Mouse (Mus musculus) hindbrain, embryonic 11.5 days (tissue): ENCODE measurements around the gene Pir. TPM values are rescaled to one million over a fixed set of nuclear protein-coding genes. Genes with fewer than 3 reads are reported as not detected.

Source experiments
- ATAC-seq: fragments of 200-750 bp; cut with Nextera tagmentation; 2 replicates; pipeline ENCODE4 v1.8.0; 2017; ENCODE audit warnings: mild to moderate bottlenecking, moderate TSS enrichment, moderate library complexity; ENCODE audit not compliant: low FRiP score
- DNase-seq: peaks from one replicate; pipeline ENCODE4 v3.0.0-alpha.2; 2015; ENCODE audit warnings: low spot score
- H3K27ac ChIP-seq: fragments of 300-500 bp; sonication (generic); 2 replicates; pipeline ENCODE4 v1.5.1; 2014; ENCODE audit warnings: mild to moderate bottlenecking, low read depth, low read length
- H3K27me3 ChIP-seq: fragments of 300-500 bp; sonication (generic); 2 replicates; pipeline ENCODE4 v1.6.1; 2014; ENCODE audit warnings: mild to moderate bottlenecking, low read length, moderate library complexity, mixed read lengths; ENCODE audit not compliant: control insufficient read depth, insufficient read depth
- H3K36me3 ChIP-seq: fragments of 300-500 bp; sonication (generic); 2 replicates; pipeline ENCODE4 v1.6.1; 2014; ENCODE audit warnings: mild to moderate bottlenecking, low read length, moderate library complexity, mixed read lengths; ENCODE audit not compliant: control insufficient read depth, insufficient read depth
- H3K4me1 ChIP-seq: fragments of 300-500 bp; sonication (generic); replicated peaks from 2 replicates; pipeline ENCODE4 v1.6.1; 2014; ENCODE audit warnings: low read length, mixed read lengths; ENCODE audit not compliant: control insufficient read depth, insufficient read depth
- H3K4me2 ChIP-seq: fragments of 300-500 bp; sonication (generic); replicated peaks from 2 replicates; pipeline ENCODE4 v1.6.1; 2014; ENCODE audit warnings: mild to moderate bottlenecking, low read depth, low read length
- H3K4me3 ChIP-seq: fragments of 300-500 bp; sonication (generic); 2 replicates; pipeline ENCODE4 v1.5.1; 2014; ENCODE audit warnings: low read depth, low read length
- H3K9ac ChIP-seq: fragments of 300-500 bp; sonication (generic); 2 replicates; pipeline ENCODE4 v1.6.1; 2014; ENCODE audit warnings: low read depth, low read length
- H3K9me3 ChIP-seq: fragments of 300-500 bp; sonication (generic); 2 replicates; pipeline ENCODE4 v1.6.1; 2016; ENCODE audit warnings: low read length; ENCODE audit not compliant: control insufficient read depth
- WGBS: fragments of 180-500 bp; shearing (Covaris S2); extraction: QIAGEN DNeasy Blood & Tissue Kit; methylation state at CpG from one replicate; pipeline ENCODE4 v1.1.7; 2014; 5-methylcytosine and 5-hydroxymethylcytosine counted together
- polyA plus RNA-seq: library from polyadenylated mRNA; unstranded; fragments of >200 nt; fragmentation: Nextera tagmentation; extraction: Ambion mirVana; gene quantifications from 2 replicates; pipeline ENCODE4 v1.2.1, GENCODE M21; 2014

Pir gene
- polyA plus RNA-seq, 1 experiment from 2014 or later: 7.2 TPM

DNA sequence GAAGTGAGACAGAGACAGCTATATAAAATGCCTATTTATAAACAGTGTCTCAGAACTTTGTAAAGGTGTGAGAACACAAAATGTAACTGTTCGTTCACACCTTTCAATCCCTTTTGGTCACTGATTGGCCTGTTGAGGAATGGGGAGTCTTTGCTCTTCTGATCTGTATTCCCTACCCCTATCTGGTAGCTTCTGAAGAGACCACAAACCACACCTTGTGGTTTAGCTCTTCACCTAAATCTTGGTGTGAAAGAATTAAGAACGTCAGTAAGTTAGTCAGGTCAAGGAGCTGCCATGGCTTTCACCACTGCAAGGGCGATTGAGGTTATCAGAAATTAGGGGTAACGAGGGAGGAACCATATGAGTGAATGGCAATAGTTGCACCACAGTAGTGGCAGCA, 49.4 kb downstream of the Pir start:
- ATAC-seq (no peak), DNase-seq (no peak)
- no peaks in the 10 kb centered on the region for H3K9me3 ChIP-seq
- no peaks in the 10 kb centered on the region for H3K27me3 ChIP-seq
- 88% methylated on average over 4 of the region's 4 CpGs for WGBS
- H3K9ac ChIP-seq: no peak overlapping the region
- no peaks in the 10 kb centered on the region for H3K36me3 ChIP-seq
- H3K4me1 ChIP-seq: no peaks in the 10 kb centered on the region
- H3K4me3 ChIP-seq: no peak overlapping the region
- no peak overlapping the region for H3K4me2 ChIP-seq
- no peak overlapping the region for H3K27ac ChIP-seq

DNA sequence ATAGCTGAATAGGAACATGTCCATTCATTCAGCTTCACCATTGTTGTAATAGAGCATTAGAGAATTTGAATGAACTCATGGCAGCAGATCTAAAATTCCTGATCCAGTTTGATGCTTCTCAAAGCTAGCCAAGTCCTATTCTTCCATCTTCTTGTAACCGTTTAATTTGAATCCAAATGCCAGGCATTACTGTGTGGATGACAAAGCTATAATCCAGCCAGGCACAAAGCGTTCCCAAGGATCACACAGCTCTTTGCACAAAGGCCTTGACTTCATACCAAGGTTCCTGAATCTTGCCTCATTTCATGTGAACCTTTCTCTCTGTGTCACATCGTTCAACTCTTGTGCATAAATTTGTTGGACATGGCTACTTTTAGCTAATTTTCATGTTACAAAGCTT, 50.9 kb downstream of the Pir start:
- Histone ChIP-seq H3K4me1 (no peaks in the 10 kb centered on the region), H3K36me3 (no peaks in the 10 kb centered on the region), H3K4me2 (no peak overlapping the region), H3K9ac (no peak overlapping the region), H3K4me3 (no peak overlapping the region), H3K27ac (no peak overlapping the region), H3K27me3 (no peaks in the 10 kb centered on the region), H3K9me3 (no peaks in the 10 kb centered on the region)
- DNase-seq (no peak), ATAC-seq (no peak)
- WGBS: 91% methylated on average over 3 of the region's 3 CpGs

DNA sequence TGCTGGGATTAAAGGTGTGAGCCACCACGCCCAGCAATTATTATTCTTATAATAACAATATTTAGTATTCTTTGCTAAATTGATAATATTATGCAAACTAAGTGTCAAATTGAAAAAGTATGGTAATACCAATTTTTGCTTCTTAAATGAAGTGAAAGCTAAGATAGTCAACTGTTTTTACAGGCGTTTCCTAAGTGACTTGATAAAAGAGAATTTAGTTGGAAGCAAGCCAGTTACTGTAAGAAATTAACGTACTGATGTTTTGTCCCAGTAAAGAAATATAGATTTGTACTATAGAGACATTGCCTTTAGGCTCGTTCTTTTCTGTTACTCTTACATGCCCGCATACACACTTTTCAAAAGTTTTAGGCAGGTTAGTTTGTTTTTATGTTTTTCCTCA, 53.3 kb downstream of the Pir start:
- WGBS: 94% methylated on average over 5 of the region's 5 CpGs
- Histone ChIP-seq H3K4me2 (no peak overlapping the region), H3K36me3 (no peaks in the 10 kb centered on the region), H3K27me3 (no peaks in the 10 kb centered on the region), H3K9ac (no peak overlapping the region), H3K4me3 (no peak overlapping the region), H3K27ac (no peak overlapping the region), H3K9me3 (no peaks in the 10 kb centered on the region), H3K4me1 (no peaks in the 10 kb centered on the region)
- ATAC-seq (no peak), DNase-seq (no peak)

DNA sequence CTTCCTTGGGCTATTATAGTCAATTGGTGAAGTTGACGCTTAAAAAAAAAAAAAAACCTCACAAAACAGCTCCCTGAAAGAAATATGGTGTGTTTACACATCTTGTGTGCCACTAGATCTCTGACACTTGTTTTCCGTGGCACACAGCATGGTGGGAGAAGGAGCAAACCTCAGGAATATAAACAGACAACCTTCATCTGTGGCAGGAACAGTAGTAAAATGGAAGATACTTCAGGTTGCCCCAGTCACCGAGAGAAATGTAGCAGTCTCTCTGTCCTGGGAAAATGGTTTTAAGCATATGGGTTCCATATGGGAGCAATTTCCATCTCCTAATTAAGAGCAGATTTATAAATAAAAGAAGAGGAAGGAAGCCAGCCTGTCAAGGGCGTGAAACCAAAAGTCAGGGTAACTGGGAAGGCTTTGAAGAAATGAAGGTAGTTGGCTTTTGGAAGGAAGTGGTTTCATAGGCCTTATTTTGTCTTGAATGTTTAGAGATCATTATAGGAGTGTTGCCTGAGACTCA, 54.3 kb downstream of the Pir start:
- Histone ChIP-seq H3K9ac (no peak overlapping the region), H3K27me3 (no peaks in the 10 kb centered on the region), H3K4me3 (no peak overlapping the region), H3K4me2 (no peak overlapping the region), H3K36me3 (no peaks in the 10 kb centered on the region), H3K27ac (no peak overlapping the region), H3K9me3 (no peaks in the 10 kb centered on the region), H3K4me1 (no peaks in the 10 kb centered on the region)
- WGBS: 65% methylated on average over 4 of the region's 4 CpGs
- ATAC-seq (no peak), DNase-seq (peak; percentile 1)

GRCm38 (mm10) chrX:164330351-164330750, 61.2 kb downstream of the Pir start:
- H3K4me2 ChIP-seq: no peak overlapping the region
- DNase-seq (no peak), ATAC-seq (no peak)
- H3K27me3 ChIP-seq: no peaks in the 10 kb centered on the region
- H3K36me3 ChIP-seq: no peaks in the 10 kb centered on the region
- no peaks in the 10 kb centered on the region for H3K9me3 ChIP-seq
- no peak overlapping the region for H3K9ac ChIP-seq
- H3K4me1 ChIP-seq: no peaks in the 10 kb centered on the region
- 90% methylated on average over 2 of the region's 2 CpGs for WGBS
- H3K4me3 ChIP-seq: no peak overlapping the region
- no peak overlapping the region for H3K27ac ChIP-seq

GRCm38 (mm10) chrX:164330766-164331165, 61.6 kb downstream of the Pir start:
- Histone ChIP-seq H3K36me3 (no peaks in the 10 kb centered on the region), H3K4me1 (no peaks in the 10 kb centered on the region), H3K27me3 (no peaks in the 10 kb centered on the region), H3K4me2 (no peak overlapping the region), H3K9me3 (no peaks in the 10 kb centered on the region), H3K9ac (no peak overlapping the region), H3K4me3 (no peak overlapping the region), H3K27ac (no peak overlapping the region)
- DNase-seq: no peak
- 79% methylated on average over 3 of the region's 3 CpGs for WGBS
- no peak for ATAC-seq

DNA sequence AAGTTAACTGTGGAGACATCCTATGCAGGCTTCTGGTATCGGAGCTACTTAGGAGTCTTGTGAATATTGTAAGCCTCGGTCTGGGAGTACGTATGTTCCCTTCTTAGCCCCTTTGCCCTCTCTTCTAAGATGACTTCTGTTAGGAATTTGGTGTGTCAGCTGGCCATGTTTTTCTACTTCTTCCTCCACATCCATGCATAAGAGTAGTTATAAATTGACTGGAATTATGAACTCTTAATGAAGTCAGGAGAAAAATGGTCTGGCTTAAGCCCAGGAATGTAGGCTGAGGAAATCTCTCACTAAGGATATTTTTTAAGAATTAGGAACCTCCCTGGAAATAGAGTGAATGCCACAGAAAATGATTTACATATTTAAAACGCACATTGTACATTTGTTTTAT, 69.4 kb downstream of the Pir start:
- no peaks in the 10 kb centered on the region for H3K36me3 ChIP-seq
- no peak for ATAC-seq
- 91% methylated on average over 4 of the region's 4 CpGs for WGBS

GRCm38 (mm10) chrX:164345359-164345938, 76.3 kb downstream of the Pir start:
- no peaks in the 10 kb centered on the region for H3K9me3 ChIP-seq
- no peak overlapping the region for H3K4me2 ChIP-seq
- DNase-seq (no peak), ATAC-seq (no peak)
- H3K36me3 ChIP-seq: no peaks in the 10 kb centered on the region
- H3K27ac ChIP-seq: no peak overlapping the region
- no peak overlapping the region for H3K9ac ChIP-seq
- WGBS: 94% methylated on average over 4 of the region's 4 CpGs
- no peaks in the 10 kb centered on the region for H3K27me3 ChIP-seq
- H3K4me3 ChIP-seq: no peak overlapping the region
- H3K4me1 ChIP-seq: no peaks in the 10 kb centered on the region

More for the DNA sequence above, 69.4 kb downstream of the Pir start:
- Histone ChIP-seq H3K9ac (no peak overlapping the region), H3K4me3 (no peak overlapping the region), H3K27ac (no peak overlapping the region), H3K4me1 (no peaks in the 10 kb centered on the region), H3K4me2 (no peak overlapping the region), H3K27me3 (no peaks in the 10 kb centered on the region), H3K9me3 (no peaks in the 10 kb centered on the region)
- no peak for DNase-seq

- ATAC-seq: no peak
- WGBS: 87% methylated on average over 3 of the region's 3 CpGs
Observed at GRCm38 (mm10) chrX:164348937-164349336, 79.8 kb downstream of the Pir start.

More at GRCm38 (mm10) chrX:164348937-164349336, 79.8 kb downstream of the Pir start:
- Histone ChIP-seq H3K27ac (no peak overlapping the region), H3K4me1 (no peaks in the 10 kb centered on the region), H3K27me3 (no peaks in the 10 kb centered on the region), H3K4me3 (no peak overlapping the region), H3K4me2 (no peak overlapping the region), H3K36me3 (no peaks in the 10 kb centered on the region), H3K9ac (no peak overlapping the region), H3K9me3 (no peaks in the 10 kb centered on the region)
- DNase-seq: no peak
